Mouse (Mus musculus): ENCODE data around the gene Wrap73. TPM values are rescaled to one million over a fixed set of nuclear protein-coding genes. Genes with fewer than 3 reads are reported as not detected.

The Wrap73 gene
- 14.0 and 16.0 TPM in 2 replicates for polyA plus RNA-seq (2012; rRNA removed)

GRCm38 (mm10) chr4:154142211-154143040 is at the start of gene Wrap73:
TSS of gene Wrap73 (plus strand) at chr4:154142372.

GRCm38 (mm10) chr4:154140182-154140212 is 2.2 kb upstream of the Wrap73 start, which contains the start of gene Trp73:
TSS of gene Trp73 (minus strand) at chr4:154140208.

GRCm38 (mm10) chr4:154160538-154161390 is 18.6 kb downstream of the Wrap73 start, which contains the start of gene Tprgl:
TSS of gene Tprgl (minus strand) at chr4:154160666.

GRCm38 (mm10) chr4:154170506-154171150 is 28.5 kb downstream of the Wrap73 start, which contains the start of gene Megf6:
TSS of gene Megf6 (plus strand) at chr4:154170730.

Other genes with a start within 250 kb of the Wrap73 start
- 26.8 and 33.3 TPM in 2 replicates for gene A430005L14Rik, start 185.1 kb upstream of the Wrap73 start, polyA plus RNA-seq (2012; rRNA removed)
- 7.7 and 7.8 TPM in 2 replicates for gene Dffb, start 167.2 kb upstream of the Wrap73 start, polyA plus RNA-seq (2012; rRNA removed)
- gene Cep104, start 167.2 kb upstream of the Wrap73 start, polyA plus RNA-seq (2012; rRNA removed) = 3.5 and 4.0 TPM in 2 replicates
- gene Lrrc47, start 130.6 kb upstream of the Wrap73 start, polyA plus RNA-seq (2012; rRNA removed) = 22.5 and 23.0 TPM in 2 replicates
- 186 and 199 TPM in 2 replicates for gene Smim1, start 116.1 kb upstream of the Wrap73 start, polyA plus RNA-seq (2012; rRNA removed)
- not detected in 2 replicates for gene Ccdc27, start 99.7 kb upstream of the Wrap73 start, polyA plus RNA-seq (2012; rRNA removed)
- gene Trp73, start 2.2 kb upstream of the Wrap73 start, polyA plus RNA-seq (2012; rRNA removed) = 0.01 TPM in 1 of 2 replicates, not detected in the other
- 62.7 and 71.1 TPM in 2 replicates for gene Tprgl, start 18.3 kb downstream of the Wrap73 start, polyA plus RNA-seq (2012; rRNA removed)
- 0.53 and 0.70 TPM in 2 replicates for gene Megf6, start 28.4 kb downstream of the Wrap73 start, polyA plus RNA-seq (2012; rRNA removed)
- 2.0 and 2.4 TPM in 2 replicates for gene Arhgef16, start 159.3 kb downstream of the Wrap73 start, polyA plus RNA-seq (2012; rRNA removed)
- gene B230104I21Rik, start 193.8 kb downstream of the Wrap73 start, polyA plus RNA-seq (2012; rRNA removed) = not detected in 2 replicates